In the genomic region with DNA sequence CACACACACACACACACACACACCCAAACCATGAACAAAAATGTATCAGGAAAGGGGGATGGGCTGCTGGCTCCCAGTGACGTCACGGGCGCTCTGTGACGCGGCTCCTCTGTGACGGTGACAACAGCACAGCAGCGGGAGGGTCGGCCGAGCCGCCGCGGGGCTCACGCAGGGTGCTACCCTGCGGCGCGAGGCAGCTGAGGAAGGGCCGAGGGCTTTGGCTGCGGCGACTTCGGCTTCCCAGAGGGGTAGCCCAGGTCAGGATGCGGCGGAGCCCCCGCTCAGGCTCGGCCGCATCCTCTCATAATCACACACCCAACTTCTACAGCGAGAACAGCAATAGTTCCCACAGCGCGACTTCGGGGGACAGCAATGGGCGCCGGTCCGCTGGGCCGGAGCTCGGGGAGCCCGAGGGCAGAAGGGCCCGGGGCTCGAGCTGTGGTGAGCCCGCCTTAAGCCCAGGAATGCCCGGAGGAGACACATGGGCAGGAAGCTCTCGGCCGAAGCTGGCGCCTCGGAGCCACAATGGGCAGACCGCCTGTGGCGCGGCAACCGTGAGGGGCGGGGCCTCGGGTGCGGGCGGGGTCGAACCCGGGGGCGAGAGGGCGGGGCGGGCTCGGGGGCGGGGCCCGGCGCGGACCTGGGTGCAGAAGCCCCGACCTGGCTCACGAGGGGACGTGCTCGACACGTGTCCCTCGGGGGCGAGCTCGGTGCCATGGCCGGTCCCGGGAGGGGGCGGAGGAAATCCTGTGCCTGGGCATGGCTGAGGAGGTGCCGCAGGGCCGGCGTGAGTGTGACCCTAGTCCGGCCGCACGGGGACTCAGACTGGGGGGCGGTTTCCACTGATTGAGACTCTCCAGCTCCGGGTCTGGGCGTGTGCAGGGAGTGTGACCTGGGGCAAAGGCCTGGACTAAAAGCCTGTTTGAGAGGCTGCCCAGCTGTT, we compare ENCODE assay signal across 8 mouse cellular contexts. TPM values are rescaled to one million over a fixed set of nuclear protein-coding genes. Genes with fewer than 3 reads are reported as not detected.
DNase-seq lines count a peak whose midpoint lies in the region; ATAC-seq and TF ChIP-seq lines count a peak whose summit lies in the region.

Gene Spag4 (plus strand): TSS at position 77 of the 943 bp plus-strand sequence.

- intact Hi-C loops in left cerebral cortex, adult 2 months (cut with DNase I), result loop anchor here (2.0 kb wide), 1 partner anchor 45 kb away; the partner anchor contains the start of genes Cpne1 and Rbm12

- peaks cover 19% of the 10 kb centered on the region; the same call in 1 of the 2 replicates for H3K36me3 ChIP-seq in forebrain, postnatal 0 days (ENCODE audit: insufficient read depth)
- peaks cover 36% of the 10 kb centered on the region for H3K36me3 ChIP-seq in hindbrain, embryonic 10.5 days

- peak; percentile 86 for DNase-seq in T-cell, adult 2 months (ENCODE audit: low spot score)
- peak; percentile 61 for DNase-seq in cerebellum, adult 8-10 months
- DNase-seq in forebrain, postnatal 0 days, result peak; percentile 83
- peak; percentile 85 for DNase-seq in hindbrain, embryonic 10.5 days (ENCODE audit: low spot score)
- peak; percentile 57 to 67 for DNase-seq in left cerebral cortex, adult 2 months (ENCODE audit: extremely low spot score in 1 of 2, low spot score in 2 of 2)
- peak; percentile 48 for DNase-seq in retina, postnatal 7 days (ENCODE audit: low read depth, low spot score)
- peak; percentile 73 for DNase-seq in urinary bladder, postnatal 25 days (ENCODE audit: low spot score)

- no peaks in the 10 kb centered on the region for H3K27me3 ChIP-seq in forebrain, postnatal 0 days (ENCODE audit: insufficient read depth, low read length)
- H3K27me3 ChIP-seq in hindbrain, embryonic 10.5 days (ENCODE audit: insufficient read depth, poor library complexity, severe bottlenecking), result no peaks in the 10 kb centered on the region

- no peak for TF ChIP-seq CTCF in forebrain, postnatal 0 days (IDR thresholded peaks at IDR 0.05; ENCODE audit: low read depth)
- TF ChIP-seq CTCF in left cerebral cortex, adult 2 months (IDR thresholded peaks at IDR 0.05), result no peak

- peak within 1 kb of the TSS; percentile 57 for H3K4me3 ChIP-seq in forebrain, postnatal 0 days (ENCODE audit: low read depth, low read length)
- H3K4me3 ChIP-seq in hindbrain, embryonic 10.5 days, result peak within 1 kb of the TSS; percentile 85
- peak within 1 kb of the TSS; percentile 73 for H3K4me3 ChIP-seq in left cerebral cortex, adult 2 months

- H3K9ac ChIP-seq in forebrain, postnatal 0 days, result peak within 1 kb of the TSS; percentile 79

- H3K27ac ChIP-seq in forebrain, postnatal 0 days (ENCODE audit: low read depth, low read length), result peak within 1 kb of the TSS; percentile 79
- peak within 1 kb of the TSS; percentile 95 for H3K27ac ChIP-seq in hindbrain, embryonic 10.5 days
- H3K27ac ChIP-seq in left cerebral cortex, adult 2 months, result peak within 1 kb of the TSS; percentile 64; the same call in 1 of the 2 replicates

- H3K9me3 ChIP-seq in forebrain, postnatal 0 days (ENCODE audit: low read length), result no peaks in the 10 kb centered on the region
- no peaks in the 10 kb centered on the region for H3K9me3 ChIP-seq in hindbrain, embryonic 10.5 days

- peak within 1 kb of the TSS; percentile 97 for H3K4me2 ChIP-seq in forebrain, postnatal 0 days (ENCODE audit: low read depth)

- under 1% methylated on average over 69 of the region's 81 CpGs for WGBS in forebrain, postnatal 0 days
- under 1% methylated on average over 81 of the region's 81 CpGs for WGBS in hindbrain, embryonic 10.5 days

- peaks cover 5% of the 10 kb centered on the region; the same call in 1 of the 2 replicates for H3K4me1 ChIP-seq in forebrain, postnatal 0 days (ENCODE audit: insufficient read depth)
- peaks cover 22% of the 10 kb centered on the region for H3K4me1 ChIP-seq in hindbrain, embryonic 10.5 days (replicated peaks)

- ATAC-seq in forebrain, postnatal 0 days, result peak; percentile 92
- ATAC-seq in megakaryocyte, adult 5-6 weeks (ENCODE audit: poor library complexity, severe bottlenecking), result peak; percentile 72

RNA-seq across cellular contexts. Expression of gene Spag4, which starts in this region (rescaled TPM):
- total RNA-seq in forebrain, postnatal 0 days (2014; rRNA removed), result 7.1 and 7.2 TPM in 2 replicates
- 5.0 and 5.5 TPM in 2 replicates for polyA plus RNA-seq in forebrain, postnatal 0 days (2015; fragmentation: Nextera tagmentation; extraction: Ambion mirVana)
- 4.4 and 6.9 TPM in 2 replicates for polyA plus RNA-seq in hindbrain, embryonic 10.5 days (2016; fragmentation: Nextera tagmentation; extraction: Ambion mirVana)
- total RNA-seq in left cerebral cortex, adult 2 months (2021), result 1 to 10 TPM; 3.8 to 4.1 TPM
- total RNA-seq in megakaryocyte, adult 5-6 weeks (2015), result 0.30 and 0.31 TPM in 2 replicates
- 0.07 and 2.1 TPM in 2 replicates for total RNA-seq in megakaryocyte, adult 5-6 weeks (2017)

Comparison
In these comparisons a context has a peak if more than half of its experiments do, and no peak if none do; other contexts are left out.
1. Peak in every context shown above with its lines: DNase-seq, ATAC-seq, H3K4me3 ChIP-seq and H3K27ac ChIP-seq.